Mouse (Mus musculus) neural tube, embryonic 14.5 days (tissue): ENCODE data around the gene Osr1. TPM values are rescaled to one million over a fixed set of nuclear protein-coding genes. Genes with fewer than 3 reads are reported as not detected.

ENCODE experiments used
- ATAC-seq: fragments of 200-750 bp; cut with Nextera tagmentation; 2 replicates; pipeline ENCODE4 v1.8.0; 2017; ENCODE audit warnings: low read depth, mild to moderate bottlenecking, moderate TSS enrichment, moderate library complexity
- H3K27ac ChIP-seq: fragments of 300-500 bp; sonication (generic); 2 replicates; pipeline ENCODE4 v1.5.1; 2014; ENCODE audit warnings: low read depth, mild to moderate bottlenecking, control low read depth, low read length, moderate library complexity, mixed read lengths
- H3K27me3 ChIP-seq: fragments of 300-500 bp; sonication (generic); 2 replicates; pipeline ENCODE4 v1.6.1; 2014; ENCODE audit warnings: low read length; ENCODE audit not compliant: control insufficient read depth, insufficient read depth
- H3K36me3 ChIP-seq: fragments of 300-500 bp; sonication (generic); 2 replicates; pipeline ENCODE4 v1.6.1; 2014; ENCODE audit warnings: low read length, mixed read lengths; ENCODE audit not compliant: control insufficient read depth, insufficient read depth
- H3K4me1 ChIP-seq: fragments of 300-500 bp; sonication (generic); 2 replicates; pipeline ENCODE4 v1.6.1; 2014; ENCODE audit warnings: low read length; ENCODE audit not compliant: control insufficient read depth, insufficient read depth
- H3K4me2 ChIP-seq: fragments of 300-500 bp; sonication (generic); 2 replicates; pipeline ENCODE4 v1.6.1; 2014; ENCODE audit warnings: mild to moderate bottlenecking, low read depth, low read length, control low read depth
- H3K4me3 ChIP-seq: fragments of 300-500 bp; sonication (generic); 2 replicates; pipeline ENCODE4 v1.5.1; 2014; ENCODE audit warnings: low read depth, low read length, control low read depth, mixed read lengths
- H3K9ac ChIP-seq: fragments of 300-500 bp; sonication (generic); replicated peaks from 2 replicates; pipeline ENCODE4 v1.6.1; 2014; ENCODE audit warnings: low read depth, mild to moderate bottlenecking, control low read depth, low read length, mixed read lengths
- H3K9me3 ChIP-seq: fragments of 300-500 bp; sonication (generic); 2 replicates; pipeline ENCODE4 v1.6.1; 2016; ENCODE audit warnings: low read length; ENCODE audit not compliant: control insufficient read depth
- WGBS: fragments of 180-500 bp; shearing (Covaris S2); extraction: QIAGEN DNeasy Blood & Tissue Kit; methylation state at CpG from one replicate; pipeline ENCODE4 v1.1.7; 2014; 5-methylcytosine and 5-hydroxymethylcytosine counted together
- polyA plus RNA-seq: library from polyadenylated mRNA; unstranded; fragments of >200 nt; fragmentation: Nextera tagmentation; extraction: Ambion mirVana; gene quantifications from 2 replicates; pipeline ENCODE4 v1.2.1, GENCODE M21; 2014

The Osr1 gene
- polyA plus RNA-seq, result 1.9 and 14.5 TPM in 2 replicates

DNA sequence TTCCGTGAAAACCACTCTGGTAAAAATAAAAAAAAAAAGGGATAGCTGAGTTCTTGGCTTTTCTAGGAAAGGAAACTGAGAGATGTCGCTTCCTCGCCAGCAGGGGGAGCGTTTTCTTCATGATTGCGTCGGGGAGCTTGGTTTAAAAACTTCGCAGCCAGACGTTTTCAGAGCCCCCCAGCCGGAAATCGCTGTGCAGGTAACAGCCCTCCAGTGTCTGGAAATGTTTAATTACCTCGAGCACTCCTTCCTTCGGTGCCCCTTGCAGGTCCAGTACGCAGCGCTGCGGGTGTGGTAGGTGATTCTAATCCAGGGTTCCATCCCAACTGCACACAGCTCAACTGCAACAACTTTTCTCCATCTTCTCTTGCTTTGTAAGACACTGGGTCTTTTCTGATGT is at the start of gene Osr1:
Gene Osr1, plus strand, starts transcription at position 146 of the 400 bp plus-strand sequence.
- H3K4me2 ChIP-seq, result peak within 1 kb of the TSS; percentile 43
- H3K4me1 ChIP-seq, result peaks cover 6% of the 10 kb centered on the region; the same call in 1 of the 2 replicates
- H3K9ac ChIP-seq, result peak within 1 kb of the TSS; percentile 11; the same call in 1 of the 2 replicates
- peak within 1 kb of the TSS; percentile 20 for H3K4me3 ChIP-seq
- no peaks in the 10 kb centered on the region for H3K36me3 ChIP-seq
- H3K27me3 ChIP-seq, result peaks cover 41% of the 10 kb centered on the region
- 0% methylated on average over 15 of the region's 15 CpGs for WGBS
- ATAC-seq, result 0 out of 2 replicates have a peak, but pooled peaks have one; percentile 35
- no peak within 1 kb of the TSS for H3K27ac ChIP-seq
- H3K9me3 ChIP-seq, result no peaks in the 10 kb centered on the region

DNA sequence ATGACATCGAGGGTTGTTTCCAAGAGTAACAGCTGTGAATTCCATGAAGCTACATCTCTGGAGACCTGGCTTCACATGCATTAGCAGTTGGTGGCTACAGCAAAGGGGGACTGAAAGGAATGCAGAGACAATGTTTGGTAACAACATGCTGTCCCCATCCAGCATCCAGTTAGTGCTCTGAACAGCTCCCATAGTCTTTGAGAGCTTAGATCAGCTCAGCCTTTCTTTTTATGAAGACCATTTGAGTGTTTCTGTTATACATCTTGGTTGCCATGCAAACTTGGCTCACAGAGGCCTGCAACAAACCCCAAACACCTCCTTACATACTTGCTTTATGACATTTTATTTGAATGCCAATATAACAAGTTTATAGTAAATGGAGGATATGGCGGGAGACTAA is 19.6 kb upstream of the Osr1 start:
- H3K4me2 ChIP-seq, result no peak overlapping the region
- 88% methylated on average over 2 of the region's 2 CpGs for WGBS
- H3K9ac ChIP-seq, result no peak overlapping the region
- H3K4me1 ChIP-seq, result no peaks in the 10 kb centered on the region
- H3K36me3 ChIP-seq, result no peaks in the 10 kb centered on the region
- ATAC-seq, result no peak
- H3K27ac ChIP-seq, result no peak overlapping the region
- no peaks in the 10 kb centered on the region for H3K9me3 ChIP-seq
- H3K4me3 ChIP-seq, result no peak overlapping the region
- H3K27me3 ChIP-seq, result no peaks in the 10 kb centered on the region

DNA sequence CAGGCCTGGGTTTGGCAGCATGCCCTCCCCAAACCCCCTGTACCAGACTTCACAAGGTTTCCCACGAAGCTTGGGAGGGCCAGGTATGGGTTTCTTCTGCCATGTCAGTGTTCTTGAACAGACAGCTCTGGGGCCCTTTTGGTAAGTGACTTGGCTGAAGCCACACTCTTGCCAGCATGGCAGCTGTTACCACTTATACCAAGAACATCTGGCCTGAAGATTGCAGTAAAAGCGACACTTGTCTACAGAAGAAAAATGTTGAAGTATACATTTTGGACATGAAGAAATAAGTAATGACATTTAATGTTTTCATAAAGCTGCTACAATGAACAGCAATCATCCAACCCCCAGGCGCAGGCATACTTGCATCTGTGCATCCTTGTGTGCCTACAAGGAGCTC is 5.0 kb upstream of the Osr1 start:
- Histone ChIP-seq H3K27ac (no peak overlapping the region), H3K27me3 (0 out of 2 replicates have a peak, but pooled peaks cover under 1% of the 10 kb centered on the region), H3K4me3 (no peak overlapping the region), H3K36me3 (no peaks in the 10 kb centered on the region), H3K4me1 (peaks cover under 1% of the 10 kb centered on the region; the same call in 1 of the 2 replicates), H3K9ac (no peak overlapping the region), H3K9me3 (no peaks in the 10 kb centered on the region), H3K4me2 (no peak overlapping the region)
- 78% methylated on average over 3 of the region's 3 CpGs for WGBS
- ATAC-seq, result no peak

DNA sequence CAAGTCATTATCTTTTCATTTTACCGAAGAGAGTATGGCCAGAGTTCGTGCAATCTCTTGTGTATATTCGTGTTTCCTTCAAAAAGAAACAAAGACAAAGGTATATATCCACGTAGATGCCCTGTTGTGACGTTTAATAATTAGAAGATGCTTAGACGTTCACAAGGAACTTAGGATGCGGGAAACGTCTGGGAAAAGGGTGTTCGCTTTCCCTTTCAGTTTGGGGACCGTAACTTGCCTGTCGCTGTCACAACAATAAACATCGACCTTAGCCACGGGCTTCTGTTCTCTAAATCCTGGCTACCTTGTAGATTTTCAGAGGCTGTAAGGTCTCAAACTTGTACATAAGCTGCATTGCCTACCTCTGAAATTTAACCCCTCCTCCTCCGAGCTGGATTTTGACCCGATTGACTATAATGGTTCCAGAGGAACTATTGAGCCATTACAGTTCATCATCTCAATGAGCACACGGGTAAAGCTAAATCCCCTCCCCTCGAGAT is 630 bp downstream of the Osr1 start:
- under 1% methylated on average over 17 of the region's 17 CpGs for WGBS
- Histone ChIP-seq H3K4me2 (peak overlapping the region; percentile 43), H3K27ac (no peak overlapping the region), H3K36me3 (no peaks in the 10 kb centered on the region), H3K27me3 (peaks cover 43% of the 10 kb centered on the region), H3K9ac (peak overlapping the region; percentile 11; the same call in 1 of the 2 replicates), H3K9me3 (no peaks in the 10 kb centered on the region), H3K4me3 (peak overlapping the region; percentile 20), H3K4me1 (peaks cover 6% of the 10 kb centered on the region; the same call in 1 of the 2 replicates)
- no peak for ATAC-seq

DNA sequence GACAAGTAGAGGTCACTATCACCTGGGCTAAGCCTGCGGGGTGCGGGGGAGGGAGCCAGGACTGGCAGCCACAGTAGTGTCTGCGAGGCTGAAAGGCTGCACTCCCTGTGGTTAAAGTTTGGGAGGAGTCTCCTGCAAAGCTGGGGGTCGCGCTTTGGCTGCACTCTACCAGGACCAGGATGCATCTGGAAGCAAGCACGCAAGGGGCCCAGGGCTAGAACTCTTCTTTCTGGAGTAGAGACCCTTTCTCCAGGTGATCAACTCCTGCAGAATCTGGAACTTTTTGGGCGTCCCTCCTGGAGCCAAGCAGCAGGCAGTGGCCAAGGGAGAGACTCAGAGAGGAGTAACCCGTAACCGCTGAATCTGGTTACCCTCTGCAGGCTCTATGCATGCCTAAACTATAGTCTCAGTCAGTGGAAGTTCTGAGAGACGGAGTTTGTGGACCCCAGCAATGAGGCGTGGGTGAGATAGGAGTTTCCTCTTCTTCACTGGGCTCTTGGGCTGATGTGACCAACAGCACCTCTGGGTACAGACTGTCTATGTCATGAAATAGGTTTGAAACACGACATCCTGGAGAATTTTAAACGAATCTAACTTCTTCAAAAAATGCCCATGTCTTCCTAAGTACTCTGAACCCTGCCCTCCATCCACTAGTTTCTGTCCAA is 1.5 kb downstream of the Osr1 start:
- Histone ChIP-seq H3K27ac (no peak overlapping the region), H3K4me1 (peaks cover 6% of the 10 kb centered on the region; the same call in 1 of the 2 replicates), H3K4me2 (no peak overlapping the region), H3K27me3 (peaks cover 49% of the 10 kb centered on the region), H3K4me3 (no peak overlapping the region), H3K9me3 (no peaks in the 10 kb centered on the region), H3K36me3 (no peaks in the 10 kb centered on the region), H3K9ac (no peak overlapping the region)
- ATAC-seq, result no peak
- WGBS, result 1% methylated on average over 13 of the region's 13 CpGs

DNA sequence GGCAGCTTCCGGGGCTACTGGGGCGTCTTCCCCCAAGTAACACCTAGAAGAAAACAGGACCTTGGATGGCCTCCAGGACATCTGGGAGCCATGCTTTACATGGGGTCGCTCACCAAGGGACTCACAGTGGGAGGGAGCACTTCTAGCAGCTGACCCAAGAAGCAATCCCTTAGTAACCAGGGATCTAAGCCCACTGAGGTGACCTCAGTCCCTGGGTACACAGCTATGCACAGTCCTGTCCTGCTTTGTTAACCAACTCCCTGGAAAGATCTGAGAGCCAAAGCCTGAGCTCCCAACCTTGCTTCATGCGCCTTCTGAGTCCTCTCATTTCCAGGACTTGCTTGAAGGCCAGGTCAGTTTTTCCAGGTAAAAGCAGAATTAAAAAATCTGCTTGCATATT is 2.1 kb downstream of the Osr1 start:
- H3K27me3 ChIP-seq, result peaks cover 54% of the 10 kb centered on the region
- no peak overlapping the region for H3K4me2 ChIP-seq
- H3K4me1 ChIP-seq, result peaks cover 6% of the 10 kb centered on the region; the same call in 1 of the 2 replicates
- no peak for ATAC-seq
- no peak overlapping the region for H3K27ac ChIP-seq
- H3K9me3 ChIP-seq, result no peaks in the 10 kb centered on the region
- no peaks in the 10 kb centered on the region for H3K36me3 ChIP-seq
- H3K4me3 ChIP-seq, result no peak overlapping the region
- WGBS, result 12% methylated on average over 4 of the region's 4 CpGs
- H3K9ac ChIP-seq, result no peak overlapping the region

DNA sequence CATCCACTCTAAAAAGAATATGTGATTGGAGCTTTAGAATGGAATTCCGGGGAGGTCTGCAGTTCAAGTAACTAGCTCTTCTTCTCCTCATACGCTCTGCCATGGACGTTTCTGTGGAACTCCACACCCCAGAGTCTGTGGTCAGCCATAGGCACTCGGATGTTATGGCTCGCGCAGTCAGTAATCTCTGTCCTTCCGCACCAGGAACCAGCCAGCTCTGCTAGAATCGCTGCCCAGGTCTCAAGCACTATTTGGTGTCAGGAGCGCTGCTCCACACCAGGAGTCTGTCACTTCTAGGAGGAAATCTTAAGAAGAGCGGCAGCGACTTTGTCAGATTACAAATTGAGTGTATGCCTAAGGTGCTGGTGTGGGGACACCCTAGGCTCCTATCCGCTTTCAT is 3.8 kb downstream of the Osr1 start:
- Histone ChIP-seq H3K4me2 (peak overlapping the region; percentile 48; the same call in 1 of the 2 replicates), H3K36me3 (no peaks in the 10 kb centered on the region), H3K27me3 (peaks cover 68% of the 10 kb centered on the region), H3K9me3 (no peaks in the 10 kb centered on the region), H3K9ac (no peak overlapping the region), H3K4me1 (peaks cover 6% of the 10 kb centered on the region; the same call in 1 of the 2 replicates), H3K27ac (no peak overlapping the region), H3K4me3 (peak overlapping the region; percentile 25; the same call in 1 of the 2 replicates)
- WGBS, result 3% methylated on average over 12 of the region's 12 CpGs
- ATAC-seq, result no peak

DNA sequence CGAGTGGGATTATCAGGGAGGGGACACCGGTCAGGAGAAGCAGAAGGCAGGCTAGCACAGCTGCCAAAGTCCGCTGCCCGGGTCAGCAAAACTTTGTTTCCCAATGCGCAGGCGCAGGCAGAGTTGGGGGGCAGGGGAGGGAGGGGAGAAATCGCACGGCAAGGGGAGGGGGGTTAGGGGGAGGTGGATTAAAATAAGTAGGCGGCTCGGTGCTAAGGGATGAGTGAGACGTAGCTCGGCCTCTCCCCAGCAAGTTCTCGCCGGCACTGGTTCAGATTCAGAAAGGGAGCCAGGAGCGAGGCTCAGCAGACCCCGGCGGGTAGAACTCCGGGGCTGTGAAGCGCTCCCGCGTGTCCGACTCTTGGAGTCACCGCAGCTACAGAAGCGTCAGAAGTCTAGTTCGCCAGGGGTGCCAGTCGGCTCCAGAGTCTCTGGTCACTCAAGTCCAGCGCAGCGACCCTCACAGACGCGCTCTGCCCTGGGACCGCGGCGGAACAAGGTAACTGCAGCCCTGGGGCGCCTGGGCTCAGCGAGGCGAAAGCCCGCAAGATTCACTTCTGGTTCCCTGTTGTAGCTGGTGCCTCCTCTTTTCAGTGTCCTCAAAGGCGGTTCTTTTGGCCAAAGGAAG is 4.4 kb downstream of the Osr1 start:
- Histone ChIP-seq H3K4me2 (peak overlapping the region; percentile 48), H3K9ac (no peak overlapping the region), H3K27ac (no peak overlapping the region), H3K9me3 (no peaks in the 10 kb centered on the region), H3K4me3 (peak overlapping the region; percentile 25), H3K4me1 (peaks cover 6% of the 10 kb centered on the region; the same call in 1 of the 2 replicates), H3K36me3 (no peaks in the 10 kb centered on the region), H3K27me3 (peaks cover 75% of the 10 kb centered on the region)
- peak; percentile 47 for ATAC-seq
- 0% methylated on average over 38 of the region's 38 CpGs for WGBS
